Mouse (Mus musculus): ENCODE data around the gene Slc16a8.

GRCm38 (mm10) chr15:79270317-79271123, 16.0 kb upstream of the Slc16a8 start:
- TF ChIP-seq CTCF (IDR thresholded peaks at IDR 0.05; ENCODE audit: low read depth) (no peak), EP300 (IDR thresholded peaks at IDR 0.05; ENCODE audit: low read depth) (no peak)
